14 mouse cellular contexts compared by ENCODE assay signal in genomic region chr8:12995481-12995880, GRCm38 (mm10). TPM values are rescaled to one million over a fixed set of nuclear protein-coding genes. Genes with fewer than 3 reads are reported as not detected.
DNase-seq lines count a peak whose midpoint lies in the region; ATAC-seq and TF ChIP-seq lines count a peak whose summit lies in the region.
"Had no signal": no experiment of that assay in that cellular context is flagged by ENCODE, and none has a peak within 500 bp of the region (broad histone marks: within the 10 kb centered on the region; RNA-seq: fewer than 3 reads in every experiment).

No protein-coding gene starts in this region.

- TF ChIP-seq POLR2A in myocyte (IDR thresholded peaks at IDR 0.05; ENCODE audit: insufficient read length, low read depth) = no peak

- H3K36me3 ChIP-seq in forebrain, postnatal 0 days (ENCODE audit: insufficient read depth) = peaks cover 81% of the 10 kb centered on the region
- H3K36me3 ChIP-seq in forebrain, embryonic 11.5 days (ENCODE audit: control insufficient read depth, insufficient read depth, low read length) = 0 out of 2 replicates have a peak, but pooled peaks cover 2% of the 10 kb centered on the region
- H3K36me3 ChIP-seq in midbrain, embryonic 14.5 days (ENCODE audit: control insufficient read depth, insufficient read depth, low read length) = peaks cover 96% of the 10 kb centered on the region
- peaks cover 44% of the 10 kb centered on the region for H3K36me3 ChIP-seq in midbrain, embryonic 16.5 days (ENCODE audit: control insufficient read depth, insufficient read depth, low read length)
- H3K36me3 ChIP-seq in myocyte (ENCODE audit: control insufficient read depth, insufficient read depth) = no peaks in the 10 kb centered on the region

- no peaks in the 10 kb centered on the region for H3K27me3 ChIP-seq in forebrain, postnatal 0 days (ENCODE audit: insufficient read depth, low read length)
- H3K27me3 ChIP-seq in forebrain, embryonic 11.5 days (ENCODE audit: control insufficient read depth, insufficient read depth, low read length) = no peaks in the 10 kb centered on the region
- no peaks in the 10 kb centered on the region for H3K27me3 ChIP-seq in midbrain, embryonic 14.5 days (ENCODE audit: control insufficient read depth, insufficient read depth, low read length)
- no peaks in the 10 kb centered on the region for H3K27me3 ChIP-seq in midbrain, embryonic 16.5 days (ENCODE audit: control insufficient read depth, insufficient read depth, low read depth, low read length)
- no peaks in the 10 kb centered on the region for H3K27me3 ChIP-seq in myocyte (ENCODE audit: control insufficient read depth, insufficient read depth, insufficient read length)
- H3K27me3 ChIP-seq: neural tube, embryonic 15.5 days had no signal

- no peak for TF ChIP-seq CTCF in forebrain, postnatal 0 days (IDR thresholded peaks at IDR 0.05; ENCODE audit: low read depth)

- no peaks in the 10 kb centered on the region for H3K4me1 ChIP-seq in forebrain, postnatal 0 days (ENCODE audit: insufficient read depth)
- no peaks in the 10 kb centered on the region for H3K4me1 ChIP-seq in forebrain, embryonic 11.5 days (replicated peaks; ENCODE audit: control insufficient read depth, insufficient read depth, low read length)
- H3K4me1 ChIP-seq in midbrain, embryonic 14.5 days (ENCODE audit: control insufficient read depth, insufficient read depth, low read length) = no peaks in the 10 kb centered on the region
- H3K4me1 ChIP-seq in midbrain, embryonic 16.5 days (ENCODE audit: control insufficient read depth, insufficient read depth, low read length) = no peaks in the 10 kb centered on the region
- H3K4me1 ChIP-seq: neural tube, embryonic 15.5 days had no signal

- WGBS in forebrain, postnatal 0 days = 35% methylated on average over 5 of the region's 5 CpGs
- 82% methylated on average over 5 of the region's 5 CpGs for WGBS in forebrain, embryonic 11.5 days
- 71% methylated on average over 5 of the region's 5 CpGs for WGBS in midbrain, embryonic 14.5 days
- 62% methylated on average over 5 of the region's 5 CpGs for WGBS in midbrain, embryonic 16.5 days

- no peak overlapping the region for H3K9ac ChIP-seq in forebrain, postnatal 0 days
- H3K9ac ChIP-seq in forebrain, embryonic 11.5 days (ENCODE audit: low read length) = no peak overlapping the region
- no peak overlapping the region for H3K9ac ChIP-seq in midbrain, embryonic 14.5 days (replicated peaks; ENCODE audit: low read length)
- no peak overlapping the region for H3K9ac ChIP-seq in midbrain, embryonic 16.5 days (ENCODE audit: low read depth, low read length)
- H3K9ac ChIP-seq: neural tube, embryonic 15.5 days had no signal

- H3ac ChIP-seq in myocyte (ENCODE audit: control insufficient read depth, insufficient read length) = no peak overlapping the region

- no peak overlapping the region for H3K4me2 ChIP-seq in forebrain, postnatal 0 days (ENCODE audit: low read depth)
- H3K4me2 ChIP-seq in forebrain, embryonic 11.5 days (ENCODE audit: low read depth, low read length, severe bottlenecking) = no peak overlapping the region
- H3K4me2 ChIP-seq in midbrain, embryonic 14.5 days (ENCODE audit: low read length) = no peak overlapping the region
- H3K4me2 ChIP-seq in midbrain, embryonic 16.5 days (ENCODE audit: low read length) = no peak overlapping the region
- H3K4me2 ChIP-seq in myocyte (ENCODE audit: low read depth) = peak overlapping the region; percentile 84
- H3K4me2 ChIP-seq: heart, embryonic 11.5 days; neural tube, embryonic 15.5 days had no signal

- peak; percentile 44 for DNase-seq in forebrain, postnatal 0 days
- no peak for DNase-seq in forebrain, embryonic 11.5 days (ENCODE audit: low spot score)
- peak; percentile 40 for DNase-seq in midbrain, embryonic 14.5 days
- DNase-seq in cerebellum, postnatal 36 days = peak; percentile 40 to 46
- no peak for DNase-seq in thymus, postnatal 0 days (ENCODE audit: low spot score)
- no peak for DNase-seq in gastrocnemius, postnatal 10 days
- DNase-seq: kidney, postnatal 4 days; right cerebral cortex, postnatal 14 days had no signal

- H3K4me3 ChIP-seq in forebrain, postnatal 0 days (ENCODE audit: low read depth, low read length) = no peak overlapping the region
- H3K4me3 ChIP-seq in forebrain, embryonic 11.5 days (ENCODE audit: low read depth, low read length) = no peak overlapping the region
- H3K4me3 ChIP-seq in midbrain, embryonic 14.5 days (replicated peaks; ENCODE audit: low read depth, low read length) = no peak overlapping the region
- H3K4me3 ChIP-seq in midbrain, embryonic 16.5 days (ENCODE audit: low read depth, low read length) = no peak overlapping the region
- no peak overlapping the region for H3K4me3 ChIP-seq in myocyte
- H3K4me3 ChIP-seq: megakaryocyte, embryonic 14.5 days; neural tube, embryonic 15.5 days had no signal

- no peaks in the 10 kb centered on the region for H3K9me3 ChIP-seq in forebrain, postnatal 0 days (ENCODE audit: low read length)
- H3K9me3 ChIP-seq in forebrain, embryonic 11.5 days (ENCODE audit: control insufficient read depth, low read length) = no peaks in the 10 kb centered on the region
- H3K9me3 ChIP-seq in midbrain, embryonic 14.5 days (ENCODE audit: control insufficient read depth, low read length) = no peaks in the 10 kb centered on the region
- H3K9me3 ChIP-seq in midbrain, embryonic 16.5 days (replicated peaks; ENCODE audit: control insufficient read depth, low read length, poor library complexity, severe bottlenecking) = no peaks in the 10 kb centered on the region
- H3K9me3 ChIP-seq: megakaryocyte, embryonic 14.5 days; neural tube, embryonic 15.5 days had no signal

- peak; percentile 23; the same call in 1 of the 2 replicates for ATAC-seq in forebrain, postnatal 0 days
- ATAC-seq in forebrain, embryonic 11.5 days (replicated peaks; ENCODE audit: low FRiP score) = no peak
- ATAC-seq in midbrain, embryonic 14.5 days (ENCODE audit: low FRiP score, low TSS enrichment) = no peak
- ATAC-seq in midbrain, embryonic 16.5 days = no peak

- no peak overlapping the region for H3K27ac ChIP-seq in forebrain, postnatal 0 days (ENCODE audit: low read depth, low read length)
- no peak overlapping the region for H3K27ac ChIP-seq in forebrain, embryonic 11.5 days (ENCODE audit: low read depth, low read length)
- H3K27ac ChIP-seq in midbrain, embryonic 14.5 days (replicated peaks; ENCODE audit: low read depth, low read length) = no peak overlapping the region
- no peak overlapping the region for H3K27ac ChIP-seq in midbrain, embryonic 16.5 days (ENCODE audit: low read length)
- H3K27ac ChIP-seq: neural tube, embryonic 15.5 days had no signal

- H3K79me2 ChIP-seq in myocyte (ENCODE audit: control insufficient read depth, insufficient read depth) = no peaks in the 10 kb centered on the region

TF ChIP-seq in myocyte, 11 proteins besides CTCF, POLR2A, EP300 and RAD21:
- TF ChIP-seq POLR2AphosphoS2 (IDR thresholded peaks at IDR 0.05; ENCODE audit: insufficient read length, low read depth) (no peak), MAX (IDR thresholded peaks at IDR 0.05; ENCODE audit: low read depth) (no peak), MYOG (IDR thresholded peaks at IDR 0.05; ENCODE audit: control insufficient read depth in 1 of 3, insufficient read depth in 1 of 3, insufficient read length in 2 of 3, low read depth in 2 of 3) (no peak), TCF12 (IDR thresholded peaks at IDR 0.05; ENCODE audit: insufficient read depth, poor library complexity, severe bottlenecking) (no peak), SRF (IDR thresholded peaks at IDR 0.05; ENCODE audit: control insufficient read depth, insufficient read length, low read depth) (no peak), REST (IDR thresholded peaks at IDR 0.05; ENCODE audit: insufficient read depth, insufficient read length) (no peak), TCF3 (IDR thresholded peaks at IDR 0.05; ENCODE audit: insufficient read length, low read depth) (no peak), USF1 (IDR thresholded peaks at IDR 0.05; ENCODE audit: low read depth) (no peak), E2F4 (IDR thresholded peaks at IDR 0.05; ENCODE audit: insufficient read depth) (no peak)

RNA-seq across cellular contexts. Expression of gene F7, which starts 30.4 kb away (rescaled TPM):
- total RNA-seq in forebrain, postnatal 0 days (2014; rRNA removed) = 0.08 and 0.33 TPM in 2 replicates
- polyA plus RNA-seq in forebrain, postnatal 0 days (2015; fragmentation: Nextera tagmentation; extraction: Ambion mirVana) = 0.08 and 0.15 TPM in 2 replicates
- polyA plus RNA-seq in forebrain, embryonic 11.5 days (2014; fragmentation: Nextera tagmentation; extraction: Ambion mirVana) = not detected in 2 replicates
- not detected in 2 replicates for polyA plus RNA-seq in midbrain, embryonic 14.5 days (2014; fragmentation: Nextera tagmentation; extraction: Ambion mirVana)
- 0.15 TPM in 1 of 2 replicates, not detected in the other for polyA plus RNA-seq in midbrain, embryonic 16.5 days (2015; fragmentation: Nextera tagmentation; extraction: Ambion mirVana)
- 0.08 TPM for polyA plus RNA-seq in myocyte (2012; fragmentation: generic; extraction: Trizol)
- 0.22 TPM in 1 of 2 replicates, not detected in the other for polyA plus RNA-seq in thymus, postnatal 0 days (2015; fragmentation: Nextera tagmentation; extraction: Ambion mirVana)
- not detected for total RNA-seq in gastrocnemius, postnatal 10 days (2021)
- total RNA-seq: common myeloid progenitor, adult 5-6 weeks had no signal
- polyA plus RNA-seq: heart, embryonic 11.5 days; neural tube, embryonic 15.5 days had no signal

RNA-seq across cellular contexts. Expression of gene F10, which starts 41.6 kb away (rescaled TPM):
- 0.15 and 0.33 TPM in 2 replicates for total RNA-seq in forebrain, postnatal 0 days (2014; rRNA removed)
- polyA plus RNA-seq in forebrain, postnatal 0 days (2015; fragmentation: Nextera tagmentation; extraction: Ambion mirVana) = 0.16 and 0.25 TPM in 2 replicates
- polyA plus RNA-seq in forebrain, embryonic 11.5 days (2014; fragmentation: Nextera tagmentation; extraction: Ambion mirVana) = 0.51 and 1.1 TPM in 2 replicates
- polyA plus RNA-seq in midbrain, embryonic 14.5 days (2014; fragmentation: Nextera tagmentation; extraction: Ambion mirVana) = 0.29 TPM in 1 of 2 replicates, not detected in the other
- 0.12 and 0.25 TPM in 2 replicates for polyA plus RNA-seq in midbrain, embryonic 16.5 days (2015; fragmentation: Nextera tagmentation; extraction: Ambion mirVana)
- not detected for polyA plus RNA-seq in myocyte (2012; fragmentation: generic; extraction: Trizol)
- 0.58 and 0.69 TPM in 2 replicates for polyA plus RNA-seq in thymus, postnatal 0 days (2015; fragmentation: Nextera tagmentation; extraction: Ambion mirVana)
- total RNA-seq in gastrocnemius, postnatal 10 days (2021) = under 1 TPM in 1 of 2 experiments, not detected in 1; 0.56 TPM

Comparison
In these comparisons a context has a peak if more than half of its experiments do, and no peak if none do; other contexts are left out.
1. DNase-seq: peak in forebrain, postnatal 0 days (single experiment), midbrain, embryonic 14.5 days (single experiment) and cerebellum, postnatal 36 days (2 of 2); none in forebrain, embryonic 11.5 days (single experiment), thymus, postnatal 0 days (single experiment) and gastrocnemius, postnatal 10 days (single experiment).